Mouse (Mus musculus): ENCODE data around the gene Gm14085.
"Not testable (repeated sequence)": the region's sequence is repeated elsewhere in the genome, so short reads cannot be mapped to it uniquely, and the experiment has no call there.

DNA sequence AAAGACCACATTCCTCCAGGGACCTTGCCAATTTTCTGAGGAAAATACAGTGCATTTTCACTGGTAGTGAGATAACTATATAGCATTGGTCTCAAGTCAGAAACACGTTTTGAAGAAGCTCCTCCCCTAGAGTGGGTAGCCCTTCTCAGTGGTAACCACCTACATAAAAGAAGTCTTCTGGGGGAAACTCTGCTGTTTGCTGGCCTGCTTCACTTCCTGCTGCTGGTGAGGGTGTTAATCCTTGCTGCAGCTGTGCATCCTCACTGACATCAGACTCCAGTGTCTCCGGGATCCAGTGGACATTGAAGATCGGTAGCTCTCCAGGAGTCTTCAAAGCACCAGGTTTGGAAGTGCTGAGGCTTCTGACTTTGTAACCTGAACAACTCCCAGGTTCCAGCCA is 913 bp downstream of the Gm14085 start:
- not testable (repeated sequence) for TF ChIP-seq CTCF (conservative IDR thresholded peaks at IDR 0.05; ENCODE audit: low read length); POU5F1 (IDR thresholded peaks at IDR 0.05; ENCODE audit: borderline replicate concordance, low read length)
